Mouse (Mus musculus): ENCODE data around the gene Ankrd13d. TPM values are rescaled to one million over a fixed set of nuclear protein-coding genes. Genes with fewer than 3 reads are reported as not detected.

The Ankrd13d gene
- polyA plus RNA-seq, 1 experiment from 2014 or later, result 4.2 TPM

DNA sequence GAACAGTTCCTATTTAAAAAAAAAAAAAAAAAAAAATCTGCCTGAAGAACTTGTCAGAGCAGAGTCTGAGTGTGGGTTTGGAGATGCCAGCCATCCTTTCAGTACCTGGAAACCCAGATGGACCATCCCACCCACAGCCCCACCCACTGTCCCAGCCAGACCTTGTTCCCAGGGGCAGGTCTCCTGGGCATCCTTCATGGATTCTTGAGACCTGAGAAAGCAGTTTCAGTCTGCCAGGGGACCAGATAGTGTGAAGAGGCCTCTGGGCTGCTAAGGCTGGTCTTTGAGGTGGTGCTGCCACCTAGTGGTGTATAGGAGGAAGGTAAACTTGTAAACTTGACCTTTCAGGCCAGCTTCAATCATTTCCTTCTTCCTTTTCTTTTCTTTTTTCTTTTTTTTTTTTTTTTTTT is 26.8 kb upstream of the Ankrd13d start:
- no peaks in the 10 kb centered on the region for H3K9me3 ChIP-seq
- H3K36me3 ChIP-seq, result 0 out of 2 replicates have a peak, but pooled peaks cover 6% of the 10 kb centered on the region
- H3K27ac ChIP-seq, result no peak overlapping the region
- H3K9ac ChIP-seq, result no peak overlapping the region
- H3K4me2 ChIP-seq, result no peak overlapping the region
- peaks cover 7% of the 10 kb centered on the region for H3K4me1 ChIP-seq
- no peak overlapping the region for H3K4me3 ChIP-seq
- H3K27me3 ChIP-seq, result no peaks in the 10 kb centered on the region
- ATAC-seq (ENCODE audit: borderline replicate concordance, extremely low read depth, low FRiP score, low TSS enrichment), result no peak

DNA sequence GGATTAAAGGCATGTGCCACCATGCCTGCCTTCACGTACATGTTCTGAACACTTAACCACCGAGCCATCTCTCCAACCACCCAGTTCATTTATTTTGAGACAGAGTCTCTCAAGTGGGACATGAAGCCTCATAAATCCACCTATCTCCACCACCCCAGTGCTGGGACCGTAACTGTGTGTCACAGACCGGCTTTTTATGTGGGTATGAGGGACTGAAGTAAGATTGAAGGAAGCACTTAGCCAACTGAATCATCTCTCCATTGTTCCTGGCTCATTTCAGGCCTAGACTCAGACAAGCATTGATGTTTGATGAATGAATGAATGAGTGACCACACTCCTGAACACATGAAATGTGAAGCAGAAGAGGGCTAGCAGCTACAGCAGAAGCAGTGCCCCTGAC is 26.4 kb upstream of the Ankrd13d start:
- Histone ChIP-seq H3K36me3 (0 out of 2 replicates have a peak, but pooled peaks cover 6% of the 10 kb centered on the region), H3K27me3 (no peaks in the 10 kb centered on the region), H3K4me3 (no peak overlapping the region), H3K4me1 (peaks cover 11% of the 10 kb centered on the region), H3K4me2 (no peak overlapping the region), H3K9me3 (no peaks in the 10 kb centered on the region), H3K9ac (no peak overlapping the region), H3K27ac (no peak overlapping the region)
- WGBS, result 91% methylated on average over 4 of the region's 4 CpGs
- ATAC-seq (ENCODE audit: borderline replicate concordance, extremely low read depth, low FRiP score, low TSS enrichment), result no peak

- H3K4me1 ChIP-seq, result peaks cover 43% of the 10 kb centered on the region
Measured at GRCm38 (mm10) chr19:4306190-4306577, 23.2 kb upstream of the Ankrd13d start, which contains the start of gene Grk2. Gene Grk2, minus strand, starts transcription at chr19:4306222.

GRCm38 (mm10) chr19:4305491-4306189 is 22.7 kb upstream of the Ankrd13d start:
- H3K4me2 ChIP-seq, result peak overlapping the region; percentile 79
- no peaks in the 10 kb centered on the region for H3K9me3 ChIP-seq
- H3K4me3 ChIP-seq, result peak overlapping the region; percentile 98
- peak; percentile 36; the same call in 1 of the 2 replicates for ATAC-seq (ENCODE audit: borderline replicate concordance, extremely low read depth, low FRiP score, low TSS enrichment)
- H3K36me3 ChIP-seq, result no peaks in the 10 kb centered on the region
- peak overlapping the region; percentile 96 for H3K9ac ChIP-seq
- H3K27me3 ChIP-seq, result no peaks in the 10 kb centered on the region
- WGBS, result under 1% methylated on average over 63 of the region's 68 CpGs
- peaks cover 48% of the 10 kb centered on the region for H3K4me1 ChIP-seq
- H3K27ac ChIP-seq, result peak overlapping the region; percentile 80

More at GRCm38 (mm10) chr19:4306190-4306577, 23.2 kb upstream of the Ankrd13d start, which contains the start of gene Grk2:
- no peaks in the 10 kb centered on the region for H3K9me3 ChIP-seq
- WGBS, result 0% methylated on average over 45 of the region's 46 CpGs
- peak; percentile 75; the same call in 1 of the 2 replicates for ATAC-seq (ENCODE audit: borderline replicate concordance, extremely low read depth, low FRiP score, low TSS enrichment)
- peak within 1 kb of the TSS; percentile 80 for H3K27ac ChIP-seq
- H3K4me2 ChIP-seq, result peak within 1 kb of the TSS; percentile 79
- H3K36me3 ChIP-seq, result no peaks in the 10 kb centered on the region
- H3K27me3 ChIP-seq, result no peaks in the 10 kb centered on the region
- peak within 1 kb of the TSS; percentile 98 for H3K4me3 ChIP-seq
- peak within 1 kb of the TSS; percentile 96 for H3K9ac ChIP-seq

DNA sequence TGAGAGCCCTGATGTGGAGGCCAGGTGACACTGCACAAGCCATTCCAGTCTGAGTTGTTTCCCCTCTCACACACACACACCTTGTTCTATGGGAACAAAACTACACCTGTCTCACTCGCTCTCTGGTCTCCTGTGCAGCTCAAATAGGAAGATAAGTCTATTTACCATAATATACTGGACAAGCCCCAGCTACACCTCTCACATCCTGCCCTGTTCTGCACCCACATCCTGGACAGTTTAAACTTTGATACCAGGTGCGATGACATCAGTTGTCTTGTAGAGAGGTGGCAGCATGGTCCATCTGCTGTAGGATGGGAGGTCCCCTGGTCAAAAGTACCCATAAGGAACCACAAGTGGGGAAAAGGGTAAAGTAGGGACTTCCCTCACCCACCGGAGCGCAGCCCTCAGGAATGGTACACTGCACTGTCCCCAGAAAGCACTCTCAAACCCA is 22.0 kb upstream of the Ankrd13d start:
- Histone ChIP-seq H3K27ac (peak overlapping the region; percentile 52), H3K9ac (peak overlapping the region; percentile 96), H3K4me2 (peak overlapping the region; percentile 79), H3K4me3 (peak overlapping the region; percentile 98), H3K36me3 (no peaks in the 10 kb centered on the region), H3K4me1 (peaks cover 55% of the 10 kb centered on the region), H3K9me3 (no peaks in the 10 kb centered on the region), H3K27me3 (no peaks in the 10 kb centered on the region)
- no peak for ATAC-seq (ENCODE audit: borderline replicate concordance, extremely low read depth, low FRiP score, low TSS enrichment)
- WGBS, result 32% methylated on average over 4 of the region's 4 CpGs

DNA sequence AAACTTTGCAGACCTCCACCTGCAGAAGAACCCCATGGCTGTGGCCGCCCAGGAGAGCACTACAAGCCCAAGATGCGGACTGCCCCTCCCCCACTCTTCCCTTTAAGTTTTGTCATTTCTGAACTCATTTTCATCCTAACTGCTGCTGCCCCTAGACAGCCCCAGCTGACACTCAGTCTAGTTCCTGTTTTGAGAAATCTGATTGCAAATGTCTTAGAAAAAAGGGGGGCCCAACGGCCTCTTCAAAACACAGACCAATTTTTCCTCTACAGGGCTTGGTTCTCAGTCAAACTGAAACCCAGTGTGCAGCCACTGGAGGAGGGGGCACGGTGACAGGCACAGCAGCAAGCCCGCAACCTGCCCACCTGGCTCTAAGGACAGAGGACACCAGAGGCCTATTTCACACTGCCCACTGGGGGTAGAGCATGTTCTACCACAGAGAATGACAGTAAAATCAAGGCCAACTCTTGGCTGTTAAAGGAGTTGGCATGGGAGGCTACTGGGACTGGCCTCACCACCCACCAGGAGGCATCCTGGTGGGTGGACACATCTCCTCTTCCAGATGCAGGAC is 21.4 kb upstream of the Ankrd13d start:
- Histone ChIP-seq H3K36me3 (no peaks in the 10 kb centered on the region), H3K4me1 (peaks cover 55% of the 10 kb centered on the region), H3K4me3 (peak overlapping the region; percentile 98), H3K4me2 (peak overlapping the region; percentile 79), H3K27me3 (no peaks in the 10 kb centered on the region), H3K9ac (no peak overlapping the region), H3K9me3 (no peaks in the 10 kb centered on the region), H3K27ac (peak overlapping the region; percentile 52)
- WGBS, result 52% methylated on average over 5 of the region's 5 CpGs
- ATAC-seq (ENCODE audit: borderline replicate concordance, extremely low read depth, low FRiP score, low TSS enrichment), result no peak

DNA sequence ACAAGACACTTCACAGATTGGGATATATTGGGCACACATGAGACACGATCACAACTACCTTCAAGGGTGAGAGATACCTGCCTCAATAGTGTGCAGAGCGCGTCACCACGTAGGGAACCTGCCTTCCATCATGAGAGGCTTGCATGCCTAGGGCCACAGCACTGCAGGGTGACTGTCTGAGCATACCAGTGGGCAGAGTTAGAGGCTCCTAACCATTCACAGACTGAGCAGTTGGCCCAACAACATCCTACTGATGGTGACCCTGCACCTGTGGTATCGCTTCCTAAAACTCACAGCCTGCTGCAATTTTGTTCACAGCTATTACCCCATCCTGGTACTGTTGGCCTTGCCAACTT is 20.7 kb upstream of the Ankrd13d start:
- H3K27me3 ChIP-seq, result no peaks in the 10 kb centered on the region
- H3K9me3 ChIP-seq, result no peaks in the 10 kb centered on the region
- H3K36me3 ChIP-seq, result no peaks in the 10 kb centered on the region
- no peak for ATAC-seq (ENCODE audit: borderline replicate concordance, extremely low read depth, low FRiP score, low TSS enrichment)
- peaks cover 55% of the 10 kb centered on the region for H3K4me1 ChIP-seq
- H3K9ac ChIP-seq, result no peak overlapping the region
- peak overlapping the region; percentile 40; the same call in 1 of the 2 replicates for H3K4me2 ChIP-seq
- H3K27ac ChIP-seq, result no peak overlapping the region
- H3K4me3 ChIP-seq, result 0 out of 2 replicates have a peak overlapping the region, but pooled peaks have one; percentile 98
- WGBS, result 93% methylated on average over 5 of the region's 5 CpGs

GRCm38 (mm10) chr19:4302936-4303639 is 20.2 kb upstream of the Ankrd13d start:
- Histone ChIP-seq H3K4me3 (0 out of 2 replicates have a peak overlapping the region, but pooled peaks have one; percentile 2), H3K27ac (peak overlapping the region; percentile 66), H3K27me3 (no peaks in the 10 kb centered on the region), H3K4me1 (peaks cover 55% of the 10 kb centered on the region), H3K4me2 (peak overlapping the region; percentile 40), H3K9ac (peak overlapping the region; percentile 8; the same call in 1 of the 2 replicates), H3K9me3 (no peaks in the 10 kb centered on the region), H3K36me3 (no peaks in the 10 kb centered on the region)
- 63% methylated on average over 7 of the region's 7 CpGs for WGBS
- no peak for ATAC-seq (ENCODE audit: borderline replicate concordance, extremely low read depth, low FRiP score, low TSS enrichment)

DNA sequence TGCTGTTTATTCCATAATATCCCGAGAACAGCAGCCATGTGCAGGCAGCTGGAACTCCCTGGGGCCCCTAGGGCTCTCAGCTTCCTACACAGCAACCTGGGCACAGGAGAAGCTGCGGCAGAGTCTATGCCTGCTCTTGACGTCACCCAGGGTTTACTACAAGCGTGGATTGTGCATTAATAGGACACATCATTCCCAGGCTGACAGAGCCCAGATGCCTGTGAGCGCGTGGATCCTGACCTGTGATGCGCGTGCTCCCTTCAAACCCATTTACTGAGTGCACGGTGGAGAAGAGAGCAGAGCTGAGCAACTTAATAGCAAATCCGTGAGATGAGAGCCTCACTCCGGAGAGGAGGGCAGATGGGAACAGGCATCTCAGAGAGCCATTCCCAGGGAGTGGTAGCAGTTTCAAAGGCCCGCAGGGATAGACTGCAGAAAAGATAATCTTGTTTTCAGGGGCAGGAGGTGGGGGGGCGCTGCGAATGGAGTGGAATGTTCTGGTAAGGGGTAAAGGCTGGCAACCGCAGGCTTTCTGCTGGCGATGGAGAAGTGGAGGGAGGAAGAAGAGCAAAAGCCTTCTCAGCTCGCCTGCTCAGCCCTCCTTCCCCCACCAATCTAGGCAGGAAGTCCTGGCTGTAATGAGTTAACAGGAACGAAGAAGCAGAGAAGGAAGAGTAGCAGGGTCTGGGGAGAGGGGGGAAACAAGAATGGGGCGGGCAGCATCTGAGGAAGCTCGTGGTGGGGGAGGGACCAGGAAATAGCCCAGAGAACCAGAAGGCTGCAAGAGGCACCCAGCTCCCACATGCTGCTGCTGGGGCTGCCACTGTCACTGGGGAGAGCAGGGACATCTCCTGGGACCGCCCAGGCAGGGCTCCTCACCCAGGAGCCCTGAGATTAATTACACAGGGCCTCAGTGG is 19.1 kb upstream of the Ankrd13d start:
- peak; percentile 20; the same call in 1 of the 2 replicates for ATAC-seq (ENCODE audit: borderline replicate concordance, extremely low read depth, low FRiP score, low TSS enrichment)
- 25% methylated on average over 21 of the region's 21 CpGs for WGBS
- Histone ChIP-seq H3K27ac (peak overlapping the region; percentile 66), H3K9ac (peak overlapping the region; percentile 13; the same call in 1 of the 2 replicates), H3K4me3 (0 out of 2 replicates have a peak overlapping the region, but pooled peaks have one; percentile 2), H3K36me3 (no peaks in the 10 kb centered on the region), H3K4me2 (peak overlapping the region; percentile 40), H3K4me1 (peaks cover 55% of the 10 kb centered on the region), H3K9me3 (no peaks in the 10 kb centered on the region), H3K27me3 (no peaks in the 10 kb centered on the region)

GRCm38 (mm10) chr19:4300852-4301734 is 18.2 kb upstream of the Ankrd13d start:
- H3K4me3 ChIP-seq, result no peak overlapping the region
- H3K27ac ChIP-seq, result 0 out of 2 replicates have a peak overlapping the region, but pooled peaks have one; percentile 66
- H3K9me3 ChIP-seq, result no peaks in the 10 kb centered on the region
- H3K9ac ChIP-seq, result peak overlapping the region; percentile 13; the same call in 1 of the 2 replicates
- peaks cover 57% of the 10 kb centered on the region for H3K4me1 ChIP-seq
- WGBS, result 65% methylated on average over 11 of the region's 11 CpGs
- H3K27me3 ChIP-seq, result no peaks in the 10 kb centered on the region
- H3K36me3 ChIP-seq, result no peaks in the 10 kb centered on the region
- no peak for ATAC-seq (ENCODE audit: borderline replicate concordance, extremely low read depth, low FRiP score, low TSS enrichment)
- H3K4me2 ChIP-seq, result 0 out of 2 replicates have a peak overlapping the region, but pooled peaks have one; percentile 40
